Mouse (Mus musculus) erythroblast, adult 5-6 weeks (primary cell): ENCODE data around the gene Jun. TPM values are rescaled to one million over a fixed set of nuclear protein-coding genes. Genes with fewer than 3 reads are reported as not detected.

Experiments
- ATAC-seq: replicated peaks from 2 replicates; pipeline ENCODE4 v1.8.0; 2016; ENCODE audit warnings: moderate number of reproducible peaks, mild to moderate bottlenecking, moderate TSS enrichment, inconsistent platforms; ENCODE audit not compliant: poor library complexity, low FRiP score, severe bottlenecking
- total RNA-seq, 2 experiments: library from RNA; stranded (forward) in 1 of 2; stranded (reverse) in 1 of 2; fragments of 150-400 nt in 1 of 2; fragments of 200-764, 138-1000 nt in 1 of 2; gene quantifications; 2 replicates each; pipeline versions ENCODE4 v1.2.3 to v1.2.4; 2015 to 2017; ENCODE audit warnings: low replicate concordance in 2 of 2

Jun gene
- total RNA-seq, 2 experiments from 2014 or later: 11.5 to 21.8 TPM

GRCm38 (mm10) chr4:95045133-95045532 is 6.9 kb downstream of the Jun start:
- no peak for ATAC-seq

GRCm38 (mm10) chr4:95044721-95045120 is 7.3 kb downstream of the Jun start:
- no peak for ATAC-seq

DNA sequence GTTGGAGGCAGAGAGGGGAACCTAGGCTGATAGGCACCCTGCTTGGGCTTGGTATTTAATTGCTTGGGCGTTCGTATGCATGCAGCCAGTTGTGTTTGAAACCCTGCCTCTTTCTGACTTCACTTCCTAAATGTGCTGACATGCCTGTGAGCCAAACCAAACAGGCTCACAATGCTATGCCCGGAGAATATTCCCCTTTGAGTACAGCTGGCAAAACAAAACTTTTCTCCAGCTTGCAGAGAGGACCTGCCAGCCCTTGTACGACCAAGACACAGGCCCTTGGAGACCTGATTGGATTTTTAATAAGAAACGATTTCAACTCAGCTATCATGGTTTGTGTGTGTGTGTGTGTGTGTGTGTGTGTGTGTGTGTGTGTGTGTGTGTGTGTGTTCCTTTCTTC is 14.0 kb downstream of the Jun start:
- ATAC-seq: no peak

DNA sequence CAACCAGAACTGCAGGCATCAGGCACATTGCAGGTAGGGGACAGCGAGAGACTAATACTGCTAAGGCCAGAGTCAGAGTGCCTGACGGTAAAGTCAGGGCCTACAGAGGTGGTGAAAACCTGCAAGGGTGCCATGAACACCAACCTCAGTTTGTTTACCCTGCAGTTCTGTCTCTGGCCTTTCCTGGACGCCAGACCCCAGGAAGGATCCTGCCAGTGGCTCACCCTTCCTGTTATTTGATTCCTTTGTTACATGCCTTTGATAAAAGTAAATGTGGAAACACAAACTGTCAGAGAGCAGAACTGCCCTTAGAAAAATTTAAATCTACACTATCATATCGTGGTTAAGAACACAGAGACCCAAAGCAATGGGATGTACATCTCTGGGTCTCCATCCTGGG is 20.9 kb downstream of the Jun start:
- ATAC-seq: no peak

- ATAC-seq: no peak
These were observed 26.0 kb downstream of the Jun start for GRCm38 (mm10) chr4:95025847-95026600.

GRCm38 (mm10) chr4:95023350-95023953 is 28.6 kb downstream of the Jun start:
- ATAC-seq: no peak

DNA sequence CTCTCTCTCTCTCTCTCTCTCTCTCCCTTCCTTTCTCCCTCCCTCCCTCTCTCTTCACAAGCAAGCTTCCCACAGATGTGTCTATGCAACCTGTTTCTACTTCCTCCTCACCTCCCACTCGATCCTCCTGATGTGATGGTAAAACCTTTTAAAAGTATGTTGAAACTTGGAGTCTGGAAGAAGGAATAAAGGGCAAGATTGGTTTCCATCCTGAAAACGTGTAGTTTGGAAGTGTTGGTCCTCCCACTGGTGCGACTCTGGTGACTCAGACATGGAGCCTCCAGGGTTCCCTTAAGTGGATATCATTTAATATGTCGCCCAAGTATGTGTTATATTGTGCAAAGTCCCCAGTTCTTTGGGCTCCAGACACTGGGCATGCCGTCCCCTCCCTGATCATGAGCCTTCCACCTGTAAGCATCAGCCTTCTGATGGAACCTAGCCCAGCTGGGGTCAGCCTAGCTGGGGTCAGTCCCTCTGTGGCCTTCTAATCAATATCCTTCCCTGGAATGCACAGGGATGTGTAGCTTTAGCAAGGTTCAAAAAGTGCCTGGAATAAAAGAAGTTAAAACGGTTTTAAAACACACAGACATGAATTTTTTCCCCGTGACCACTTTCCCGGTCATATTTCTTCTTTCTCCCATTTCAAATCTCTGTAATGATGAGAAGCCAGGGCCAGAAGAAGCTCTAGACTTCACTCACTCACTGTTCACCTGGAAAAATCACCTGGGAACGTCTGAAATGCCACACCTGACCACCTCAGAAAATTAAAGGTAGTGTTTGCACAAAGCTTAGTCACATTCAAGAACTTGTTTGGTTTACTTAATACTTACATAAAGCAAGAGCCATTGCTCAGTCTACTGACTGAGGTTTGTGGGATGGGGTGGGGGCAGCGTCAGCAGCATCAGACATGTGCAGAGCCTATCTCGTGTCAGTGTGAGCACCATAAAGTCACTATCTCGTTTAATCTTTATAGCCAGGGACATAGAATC is 30.1 kb downstream of the Jun start:
- ATAC-seq: no peak

DNA sequence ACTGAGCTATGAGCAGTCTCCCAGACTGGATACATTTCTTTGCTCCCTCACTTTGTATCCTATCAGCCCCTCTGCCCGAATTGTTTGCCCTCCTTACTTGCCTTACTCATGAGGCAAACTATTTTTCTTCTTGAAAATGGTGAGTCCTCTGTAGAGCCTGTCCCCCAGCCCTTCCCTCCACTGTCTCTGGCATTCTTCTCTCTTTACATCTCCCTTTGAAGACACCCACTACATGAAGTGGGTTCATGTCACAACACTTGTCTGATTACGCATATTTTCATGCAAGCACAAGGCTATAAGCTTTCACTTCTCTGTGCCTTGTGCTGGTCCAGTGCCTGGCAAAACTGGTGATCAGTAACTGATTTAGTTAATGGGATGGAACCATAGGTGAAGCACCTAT is 31.8 kb downstream of the Jun start:
- ATAC-seq: no peak

DNA sequence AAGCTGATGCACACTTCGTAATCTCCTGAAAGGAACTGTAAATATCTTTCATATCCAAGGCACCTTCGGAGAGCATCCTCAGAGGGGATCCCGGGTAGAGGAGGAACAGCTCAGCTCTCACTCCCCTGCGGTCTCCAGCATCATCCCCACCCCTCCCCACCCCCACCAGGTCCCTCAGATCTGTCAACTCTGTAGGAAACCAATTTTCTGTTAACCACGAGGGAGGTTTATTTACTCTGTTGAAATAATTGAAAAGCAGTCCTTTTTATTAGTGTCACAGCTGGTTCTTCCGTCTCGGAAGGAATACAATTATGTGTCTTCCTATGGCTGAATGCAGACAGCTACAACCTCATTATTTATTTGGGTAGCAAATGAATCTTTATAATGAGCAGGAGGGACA is 33.8 kb downstream of the Jun start:
- no peak for ATAC-seq

DNA sequence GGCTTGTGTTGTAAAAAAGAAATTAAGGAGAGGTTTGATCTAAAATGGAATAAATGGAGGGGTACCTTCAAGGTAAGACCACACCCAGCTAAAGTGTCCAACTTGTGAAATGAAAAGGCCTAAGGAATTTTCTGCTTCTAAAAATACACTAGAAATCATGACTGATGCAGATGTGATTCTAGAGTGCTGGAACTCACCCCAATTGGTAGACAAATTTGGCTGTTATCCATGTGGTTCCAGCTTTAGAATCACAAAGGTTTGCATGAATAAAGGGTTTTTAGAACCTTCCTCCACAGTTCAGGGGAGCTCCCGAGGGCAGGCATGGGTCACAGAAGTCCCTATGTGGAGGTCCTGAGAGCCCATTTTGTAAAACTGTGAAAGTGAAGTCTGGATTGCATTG is 39.3 kb downstream of the Jun start:
- ATAC-seq: no peak

DNA sequence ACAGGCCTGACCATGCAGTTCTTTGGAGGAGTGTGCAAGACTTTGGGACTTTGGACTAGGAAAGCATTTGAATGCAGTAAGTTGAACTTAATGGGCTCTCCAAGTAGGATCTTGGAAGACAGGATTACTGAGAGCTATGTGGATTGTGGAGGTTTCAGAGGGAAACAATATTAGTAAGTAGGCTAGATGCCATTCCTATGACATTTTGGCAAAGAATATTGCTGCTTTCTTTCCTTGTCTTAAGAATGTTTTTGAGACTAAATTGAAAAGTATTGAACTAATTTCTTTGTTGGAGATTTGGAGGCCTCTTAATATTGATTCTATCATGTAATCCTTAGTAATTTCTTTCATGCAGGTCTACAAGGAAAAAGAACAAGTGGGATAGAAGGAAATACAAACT is 39.8 kb downstream of the Jun start:
- ATAC-seq: no peak

DNA sequence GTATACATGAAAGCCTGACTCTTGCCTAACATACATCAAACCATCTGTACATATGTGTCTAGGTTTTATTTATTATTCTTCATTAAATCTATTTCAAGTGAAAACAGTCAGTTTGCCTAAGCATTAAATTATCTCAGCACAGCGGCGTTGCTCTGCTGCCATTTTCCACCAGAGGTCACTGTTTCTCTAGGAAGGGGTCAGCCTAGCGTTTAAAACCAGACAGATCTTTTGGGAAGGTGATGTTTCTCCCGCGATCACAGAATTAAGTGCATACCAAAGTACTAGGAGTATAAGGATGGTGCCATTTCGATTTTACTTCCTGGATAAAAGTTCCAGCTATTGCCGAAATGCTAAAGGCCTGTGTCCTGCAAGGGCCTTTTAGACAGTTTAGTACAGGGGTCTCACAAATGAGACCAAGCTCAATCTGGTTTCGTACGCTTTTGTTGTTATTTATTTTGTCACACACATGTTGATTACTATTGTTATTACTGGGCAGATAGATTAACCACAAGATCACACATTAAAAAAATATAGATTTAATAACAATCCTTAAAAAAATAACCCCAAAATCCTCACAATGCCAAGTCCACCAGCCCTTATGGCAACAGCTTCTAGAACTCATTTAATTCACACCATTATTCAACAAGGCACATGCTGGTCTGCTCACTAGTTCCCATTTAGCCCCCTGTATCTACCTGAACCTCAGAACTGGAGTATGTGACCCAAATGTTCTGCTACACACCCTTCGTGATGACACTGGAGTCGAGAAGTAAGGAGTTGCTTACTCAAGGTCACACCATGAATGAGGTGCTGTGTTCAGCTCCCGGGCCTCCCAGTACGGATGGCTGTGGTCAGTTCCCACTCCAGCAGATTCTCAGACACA is 43.6 kb downstream of the Jun start:
- ATAC-seq: no peak

- no peak for ATAC-seq
These were observed 44.3 kb downstream of the Jun start for GRCm38 (mm10) chr4:95007759-95008158.

- ATAC-seq: no peak
These were observed 46.7 kb downstream of the Jun start for GRCm38 (mm10) chr4:95005251-95005830.

DNA sequence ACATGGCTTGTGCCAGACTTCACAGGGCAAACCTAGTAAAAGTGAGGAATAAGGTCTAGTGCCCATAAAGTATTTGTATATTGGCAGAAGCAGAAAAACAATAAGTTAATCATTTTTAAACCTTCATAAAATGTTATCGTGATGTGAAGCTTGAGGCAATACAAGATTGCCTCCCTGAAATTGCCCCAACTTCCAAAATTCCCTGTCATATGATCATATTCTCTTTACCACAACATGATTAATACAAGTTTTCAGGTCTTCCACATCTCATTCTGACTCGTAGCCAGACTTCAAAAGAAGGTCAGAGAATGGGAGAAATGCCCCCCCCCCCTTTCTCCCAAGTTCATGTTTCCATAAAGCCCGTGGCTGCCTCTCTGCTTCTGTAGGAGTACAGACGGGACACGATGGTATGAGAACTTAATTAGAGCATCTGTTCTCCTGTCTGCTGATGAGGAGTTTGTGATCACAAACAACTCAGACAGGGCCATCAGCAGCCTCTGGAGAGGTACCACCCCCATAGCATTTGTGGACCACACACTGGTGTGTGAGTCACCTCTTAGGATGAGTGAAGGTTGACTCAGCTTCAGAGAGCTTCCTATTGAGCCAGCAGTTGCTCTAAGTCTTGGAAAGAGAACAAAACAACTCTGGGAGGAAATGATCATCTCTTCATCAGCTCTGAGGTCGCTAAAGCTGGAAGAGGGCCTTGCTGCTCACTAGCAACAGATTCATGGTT is 50.8 kb downstream of the Jun start:
- ATAC-seq: no peak

- ATAC-seq: no peak
These were observed 51.9 kb downstream of the Jun start for GRCm38 (mm10) chr4:95000147-95000546.

DNA sequence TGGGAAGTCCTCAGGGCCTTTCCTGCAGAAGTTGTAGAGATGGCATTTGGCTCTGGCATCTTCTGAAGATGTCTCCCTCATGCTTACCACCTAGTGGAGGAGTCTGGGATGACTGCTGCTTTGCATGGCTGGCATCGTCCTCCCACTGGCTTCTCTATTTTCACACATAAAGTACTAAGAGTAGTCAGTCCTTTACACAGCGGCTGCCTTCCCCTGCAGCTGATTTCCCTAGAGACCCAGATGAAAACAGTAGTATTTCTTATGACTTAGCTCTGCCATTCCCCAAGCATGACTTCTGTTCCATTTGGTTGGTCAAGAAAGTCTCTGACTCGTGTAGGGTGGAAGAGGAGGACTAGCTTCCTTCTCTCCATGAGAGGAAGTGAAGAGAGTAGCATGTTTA is 52.8 kb downstream of the Jun start:
- no peak for ATAC-seq
